Mouse (Mus musculus): ENCODE data around the gene Cuedc2.

DNA sequence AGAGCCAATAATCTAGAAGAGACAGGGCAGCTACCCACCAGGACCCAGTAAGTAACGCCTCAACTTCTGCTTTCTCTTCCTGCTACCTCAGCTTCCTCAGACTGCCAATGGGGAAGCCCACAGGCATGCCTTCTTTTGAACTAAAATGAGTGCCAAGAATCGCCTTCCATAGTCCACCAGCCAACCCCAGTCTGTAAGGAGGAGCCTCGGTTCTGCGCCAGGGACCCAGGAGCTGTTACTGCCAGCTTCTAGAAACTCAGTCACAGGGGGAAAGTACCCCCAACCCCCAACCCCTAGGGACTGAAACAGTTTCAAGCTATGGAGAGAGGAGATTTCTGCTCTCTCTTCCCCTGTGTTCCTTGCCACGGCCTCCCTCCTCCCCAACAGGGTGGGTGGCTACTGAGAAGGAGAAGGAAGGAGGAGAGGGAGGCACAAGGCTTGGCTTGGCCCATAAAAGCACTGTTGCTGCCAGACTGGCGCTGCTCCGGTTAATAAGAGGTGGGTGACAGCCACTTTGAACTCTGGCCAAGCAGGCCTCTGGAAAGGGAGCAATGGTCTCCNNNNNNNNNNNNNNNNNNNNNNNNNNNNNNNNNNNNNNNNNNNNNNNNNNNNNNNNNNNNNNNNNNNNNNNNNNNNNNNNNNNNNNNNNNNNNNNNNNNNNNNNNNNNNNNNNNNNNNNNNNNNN, 927 bp upstream of the Cuedc2 start:
- TF ChIP-seq MXI1 (IDR thresholded peaks at IDR 0.05; ENCODE audit: low read depth, low read length) (0 out of 2 replicates have a peak, but pooled peaks have one; percentile 14), SIN3A (IDR thresholded peaks at IDR 0.05; ENCODE audit: low read length) (no peak), RCOR1 (IDR thresholded peaks at IDR 0.05; ENCODE audit: low read depth, low read length) (0 out of 2 replicates have a peak, but pooled peaks have one; percentile 25)

All from MEL (cell line).